Mouse (Mus musculus) kidney, postnatal 0 days (tissue): Measurements from ENCODE around the gene Ldb3. TPM values are rescaled to one million over a fixed set of nuclear protein-coding genes. Genes with fewer than 3 reads are reported as not detected.
A peak's percentile ranks its signal among the peaks of the same experiment; 100 is the strongest.

Experiments
- ATAC-seq: fragments of 200-750 bp; cut with Nextera tagmentation; replicated peaks from 2 replicates; pipeline ENCODE4 v1.8.0; 2017; ENCODE audit warnings: low read depth, moderate number of reproducible peaks, moderate TSS enrichment, moderate library complexity; ENCODE audit not compliant: low FRiP score
- DNase-seq: peaks from one replicate; pipeline ENCODE4 v3.0.0-alpha.2; 2016; ENCODE audit warnings: low spot score
- H3K27ac ChIP-seq: fragments of 300-500 bp; sonication (generic); 2 replicates; pipeline ENCODE4 v1.5.1; 2014; ENCODE audit warnings: mild to moderate bottlenecking
- H3K27me3 ChIP-seq: fragments of 300-500 bp; sonication (generic); 2 replicates; pipeline ENCODE4 v1.6.1; 2014; ENCODE audit warnings: low read length, mixed read lengths; ENCODE audit not compliant: insufficient read depth
- H3K36me3 ChIP-seq: fragments of 300-500 bp; sonication (generic); 2 replicates; pipeline ENCODE4 v1.6.1; 2014; ENCODE audit warnings: low read length, mixed read lengths; ENCODE audit not compliant: insufficient read depth
- H3K4me1 ChIP-seq: fragments of 300-500 bp; sonication (generic); replicated peaks from 2 replicates; pipeline ENCODE4 v1.6.1; 2014; ENCODE audit warnings: antibody characterized with exemption, low read length, mixed read lengths; ENCODE audit not compliant: insufficient read depth
- H3K4me2 ChIP-seq: fragments of 300-500 bp; sonication (generic); 2 replicates; pipeline ENCODE4 v1.6.1; 2014; ENCODE audit warnings: mild to moderate bottlenecking, low read length, moderate library complexity, mixed read lengths
- H3K4me3 ChIP-seq: fragments of 300-500 bp; sonication (generic); replicated peaks from 2 replicates; pipeline ENCODE4 v1.5.1; 2014; ENCODE audit warnings: low read depth, low read length
- H3K9ac ChIP-seq: fragments of 300-500 bp; sonication (generic); 2 replicates; pipeline ENCODE4 v1.6.1; 2014; ENCODE audit warnings: low read depth, low read length
- H3K9me3 ChIP-seq: fragments of 300-500 bp; sonication (generic); replicated peaks from 2 replicates; pipeline ENCODE4 v1.6.1; 2016; ENCODE audit warnings: low read length, inconsistent platforms, mixed read lengths
- CTCF ChIP-seq: IDR thresholded peaks from 2 replicates; pipeline ENCODE4 v1.5.1; 2016; ENCODE audit warnings: antibody characterized with exemption, low read depth, mild to moderate bottlenecking, moderate library complexity
- WGBS: fragments of 180-500 bp; shearing (Covaris S2); extraction: QIAGEN DNeasy Blood & Tissue Kit; methylation state at CpG from one replicate; pipeline ENCODE4 v1.1.7; 2014; 5-methylcytosine and 5-hydroxymethylcytosine counted together
- polyA plus RNA-seq: library from polyadenylated mRNA; unstranded; fragments of >200 nt; fragmentation: Nextera tagmentation; extraction: Ambion mirVana; gene quantifications from 2 replicates; pipeline ENCODE4 v1.2.1, GENCODE M21; 2015

The Ldb3 gene
- polyA plus RNA-seq, 1 experiment from 2014 or later, result 0.50 TPM

DNA sequence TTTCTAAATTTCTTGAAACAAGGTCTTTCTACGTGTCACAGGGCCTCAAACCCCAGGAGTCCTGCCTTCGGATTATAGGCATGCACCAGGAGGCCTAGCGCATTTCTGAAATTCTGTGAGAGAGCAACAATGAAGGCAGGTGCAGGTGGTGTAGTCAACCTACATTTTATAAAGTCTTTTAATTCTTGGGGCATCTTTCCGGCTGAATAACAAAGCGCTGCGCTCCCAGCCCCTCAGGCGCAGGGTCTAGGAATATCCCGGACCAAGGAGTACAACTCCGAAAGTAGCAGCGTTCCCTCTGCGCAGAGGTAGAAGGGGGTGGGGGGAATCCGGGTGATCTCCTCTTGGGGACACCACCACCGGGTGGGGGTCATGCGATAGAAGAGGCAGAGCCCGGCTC is 26.1 kb upstream of the Ldb3 start:
- WGBS, result 15% methylated on average over 15 of the region's 15 CpGs
- DNase-seq (no peak), ATAC-seq (no peak)
- no peak for TF ChIP-seq CTCF
- H3K9ac ChIP-seq, result no peak overlapping the region
- no peak overlapping the region for H3K27ac ChIP-seq
- H3K27me3 ChIP-seq, result no peaks in the 10 kb centered on the region
- H3K4me2 ChIP-seq, result peak overlapping the region; percentile 52
- H3K4me1 ChIP-seq, result no peaks in the 10 kb centered on the region
- H3K9me3 ChIP-seq, result no peaks in the 10 kb centered on the region
- H3K4me3 ChIP-seq, result peak overlapping the region; percentile 22
- H3K36me3 ChIP-seq, result no peaks in the 10 kb centered on the region

DNA sequence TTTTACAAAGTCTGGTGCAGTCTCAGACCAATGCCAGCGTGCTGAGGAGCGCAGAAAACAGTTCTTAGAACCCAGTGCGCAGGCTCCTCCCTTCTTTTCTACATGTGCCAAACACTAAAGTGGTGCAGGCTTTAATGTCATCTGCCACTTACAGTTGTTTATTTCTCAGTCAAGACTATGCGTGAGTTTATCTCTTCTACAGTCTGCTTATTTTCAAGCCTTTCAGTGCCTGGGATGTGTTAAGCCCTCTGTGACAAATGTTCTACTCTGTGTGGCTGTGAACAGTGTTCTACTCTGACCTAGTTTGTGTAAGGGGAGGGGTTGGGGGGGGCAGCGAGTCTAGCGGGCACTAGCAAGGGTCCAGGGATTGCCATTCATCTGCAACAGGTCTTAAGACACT is 25.0 kb upstream of the Ldb3 start:
- no peak for TF ChIP-seq CTCF
- Histone ChIP-seq H3K9ac (no peak overlapping the region), H3K36me3 (no peaks in the 10 kb centered on the region), H3K4me3 (no peak overlapping the region), H3K27ac (no peak overlapping the region), H3K9me3 (no peaks in the 10 kb centered on the region), H3K27me3 (no peaks in the 10 kb centered on the region), H3K4me1 (no peaks in the 10 kb centered on the region), H3K4me2 (no peak overlapping the region)
- ATAC-seq (no peak), DNase-seq (no peak)
- 66% methylated on average over 6 of the region's 6 CpGs for WGBS

DNA sequence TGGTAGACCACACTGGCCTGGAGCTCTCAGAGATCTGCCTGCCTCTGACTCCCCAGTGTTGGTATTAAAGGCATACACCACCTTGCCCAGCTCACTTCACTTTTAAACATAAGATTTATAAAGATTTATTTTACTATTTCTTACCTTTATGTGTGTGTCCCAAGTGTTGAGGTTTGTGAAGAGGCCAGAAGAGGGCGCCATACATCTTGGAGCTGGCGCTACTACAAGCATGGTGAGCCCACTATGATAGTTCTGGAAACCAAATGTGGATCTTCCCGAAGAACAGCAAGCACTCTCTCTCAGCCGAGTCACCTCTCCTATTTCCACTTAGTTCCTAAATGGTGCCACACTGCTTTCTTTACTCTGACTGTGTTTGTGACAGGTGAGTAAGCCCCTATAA is 23.7 kb upstream of the Ldb3 start:
- no peak for ATAC-seq
- WGBS, result 39% methylated on average over 4 of the region's 4 CpGs
- H3K9ac ChIP-seq, result no peak overlapping the region
- no peak overlapping the region for H3K4me3 ChIP-seq
- H3K27me3 ChIP-seq, result no peaks in the 10 kb centered on the region
- no peaks in the 10 kb centered on the region for H3K36me3 ChIP-seq
- H3K9me3 ChIP-seq, result no peaks in the 10 kb centered on the region
- no peak overlapping the region for H3K27ac ChIP-seq
- no peak for DNase-seq
- no peaks in the 10 kb centered on the region for H3K4me1 ChIP-seq
- H3K4me2 ChIP-seq, result no peak overlapping the region
- TF ChIP-seq CTCF, result peak; percentile 57

DNA sequence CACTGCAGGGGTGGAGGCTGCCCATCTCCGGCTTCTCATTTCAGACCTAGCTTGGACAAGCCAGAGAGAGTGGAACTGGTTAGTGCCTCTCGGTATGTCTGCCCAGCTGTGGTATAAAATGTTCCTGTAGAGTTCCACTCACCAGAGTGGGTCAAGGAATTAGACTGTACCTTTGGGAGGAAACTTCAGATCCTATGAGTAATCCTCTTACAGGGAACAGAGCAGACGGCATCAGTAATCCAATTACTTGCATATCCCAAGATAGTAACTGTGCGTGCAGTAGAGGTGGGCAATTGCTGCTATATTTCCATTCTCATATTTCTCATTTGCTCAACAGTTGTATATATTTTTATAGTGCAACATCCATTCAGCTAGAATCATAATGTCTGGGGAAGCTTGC is 23.1 kb upstream of the Ldb3 start:
- Histone ChIP-seq H3K4me3 (no peak overlapping the region), H3K9ac (no peak overlapping the region), H3K9me3 (no peaks in the 10 kb centered on the region), H3K4me1 (no peaks in the 10 kb centered on the region), H3K27me3 (no peaks in the 10 kb centered on the region), H3K4me2 (no peak overlapping the region), H3K27ac (no peak overlapping the region), H3K36me3 (no peaks in the 10 kb centered on the region)
- WGBS, result 93% methylated on average over 4 of the region's 4 CpGs
- ATAC-seq, result no peak
- no peak for DNase-seq
- TF ChIP-seq CTCF, result no peak

DNA sequence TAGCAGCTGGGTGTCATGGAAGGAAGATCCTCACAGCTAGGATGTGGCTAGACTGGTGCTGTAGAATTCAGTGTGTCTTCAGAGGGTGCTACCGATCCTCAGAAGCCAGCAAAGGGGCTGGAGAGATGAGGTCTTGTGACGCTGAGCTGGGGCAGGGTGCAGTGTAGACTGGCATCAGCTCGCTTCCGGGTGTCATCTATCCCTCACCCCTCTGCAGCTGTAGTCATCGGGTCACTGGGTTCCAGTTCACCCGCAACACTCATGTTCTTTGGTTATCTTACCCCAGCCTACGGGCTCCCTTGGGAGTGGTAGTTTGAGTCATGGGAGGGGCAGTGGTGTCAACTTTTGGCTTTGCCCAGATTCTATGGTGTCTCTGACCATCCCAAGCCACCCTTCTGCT is 13.4 kb upstream of the Ldb3 start:
- 62% methylated on average over 7 of the region's 7 CpGs for WGBS
- Histone ChIP-seq H3K9ac (no peak overlapping the region), H3K4me2 (no peak overlapping the region), H3K27ac (no peak overlapping the region), H3K27me3 (no peaks in the 10 kb centered on the region), H3K4me1 (no peaks in the 10 kb centered on the region), H3K9me3 (no peaks in the 10 kb centered on the region), H3K36me3 (no peaks in the 10 kb centered on the region), H3K4me3 (no peak overlapping the region)
- ATAC-seq, result no peak
- no peak for TF ChIP-seq CTCF
- no peak for DNase-seq

DNA sequence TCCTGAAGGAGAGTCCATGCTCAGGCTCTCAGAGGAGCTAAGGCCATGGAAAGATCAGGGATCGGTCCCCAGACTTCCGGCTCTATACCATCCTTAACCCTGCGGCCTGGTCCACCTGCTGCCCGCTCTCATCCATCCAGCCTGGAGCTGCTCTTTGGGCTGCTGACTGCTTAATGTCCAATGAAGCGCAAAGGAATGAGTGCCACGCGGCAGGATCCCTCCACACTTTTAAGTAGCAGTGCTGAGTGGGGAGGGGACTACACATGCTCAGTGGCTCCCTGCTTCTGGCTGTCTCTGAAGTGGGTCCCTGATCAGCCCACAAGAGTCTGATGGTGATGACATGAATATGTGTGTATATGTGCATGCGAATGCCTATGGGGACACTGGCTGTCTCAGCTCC is 11.5 kb upstream of the Ldb3 start, which contains the start of gene Opn4:
Opn4 (minus strand) TSS at position 202 of the 400 bp plus-strand sequence.
- Histone ChIP-seq H3K4me3 (no peak within 1 kb of the TSS), H3K9ac (no peak within 1 kb of the TSS), H3K36me3 (no peaks in the 10 kb centered on the region), H3K4me2 (no peak within 1 kb of the TSS), H3K27ac (no peak within 1 kb of the TSS), H3K4me1 (no peaks in the 10 kb centered on the region), H3K9me3 (no peaks in the 10 kb centered on the region), H3K27me3 (no peaks in the 10 kb centered on the region)
- WGBS, result 69% methylated on average over 8 of the region's 8 CpGs
- TF ChIP-seq CTCF, result no peak
- no peak for ATAC-seq
- no peak for DNase-seq

DNA sequence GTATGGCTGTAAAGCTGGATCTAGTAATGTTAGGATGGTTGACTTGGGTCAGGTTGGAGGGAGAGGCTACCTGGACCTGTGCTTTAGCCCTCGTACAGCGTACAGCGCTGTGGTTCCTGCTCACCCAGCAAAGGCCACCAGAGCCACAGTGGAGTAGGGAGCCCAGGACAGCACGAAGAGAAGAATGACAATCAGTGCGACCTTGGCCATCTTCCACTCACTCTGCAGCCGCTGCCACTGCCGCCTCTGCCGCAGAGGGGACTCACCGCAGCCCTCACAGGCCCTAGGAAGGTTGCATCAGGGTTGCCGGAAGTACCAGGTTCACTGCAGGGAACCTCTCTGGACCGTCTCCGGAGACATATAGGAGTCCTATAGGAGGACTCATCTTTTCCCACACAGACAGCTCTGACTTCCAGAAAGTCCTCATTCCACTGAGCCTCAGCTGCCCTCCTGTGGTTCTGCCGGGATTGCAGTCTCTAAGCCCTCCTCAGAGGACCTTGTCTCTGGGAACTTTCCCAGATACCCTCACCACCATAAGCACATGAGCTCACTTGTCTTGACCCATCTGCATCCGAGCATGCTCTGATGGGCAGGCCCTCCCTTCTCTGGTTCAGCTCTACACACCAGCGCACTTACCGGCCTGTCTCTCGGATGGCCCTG is 7.2 kb upstream of the Ldb3 start:
- H3K4me2 ChIP-seq, result no peak overlapping the region
- no peaks in the 10 kb centered on the region for H3K9me3 ChIP-seq
- no peak overlapping the region for H3K9ac ChIP-seq
- DNase-seq (no peak), ATAC-seq (no peak)
- no peak overlapping the region for H3K4me3 ChIP-seq
- H3K27me3 ChIP-seq, result no peaks in the 10 kb centered on the region
- no peaks in the 10 kb centered on the region for H3K4me1 ChIP-seq
- no peaks in the 10 kb centered on the region for H3K36me3 ChIP-seq
- no peak overlapping the region for H3K27ac ChIP-seq
- 76% methylated on average over 17 of the region's 17 CpGs for WGBS
- peak; percentile 35; the same call in 1 of the 2 replicates for TF ChIP-seq CTCF
